Mouse (Mus musculus) midbrain, embryonic 10.5 days (tissue): ENCODE data around the gene Itga3. TPM values are rescaled to one million over a fixed set of nuclear protein-coding genes. Genes with fewer than 3 reads are reported as not detected.

ENCODE experiments used
- DNase-seq: peaks from one replicate; pipeline ENCODE4 v3.0.0-alpha.2; 2017; ENCODE audit warnings: low spot score
- H3K27ac ChIP-seq: fragments of 300-500 bp; sonication (generic); replicated peaks from 2 replicates; pipeline ENCODE4 v1.5.1; 2016; ENCODE audit warnings: mild to moderate bottlenecking
- H3K27me3 ChIP-seq: fragments of 300-500 bp; sonication (generic); 2 replicates; pipeline ENCODE4 v1.6.1; 2016; ENCODE audit warnings: low read depth, mild to moderate bottlenecking; ENCODE audit not compliant: poor library complexity, severe bottlenecking
- H3K36me3 ChIP-seq: fragments of 300-500 bp; sonication (generic); 2 replicates; pipeline ENCODE4 v1.6.1; 2016; ENCODE audit warnings: mild to moderate bottlenecking, moderate library complexity
- H3K4me1 ChIP-seq: fragments of 300-500 bp; sonication (generic); 2 replicates; pipeline ENCODE4 v1.6.1; 2016
- H3K4me3 ChIP-seq: fragments of 300-500 bp; sonication (generic); 2 replicates; pipeline ENCODE4 v1.5.1; 2016; ENCODE audit warnings: mild to moderate bottlenecking, moderate library complexity
- H3K9me3 ChIP-seq: fragments of 300-500 bp; sonication (generic); replicated peaks from 2 replicates; pipeline ENCODE4 v1.6.1; 2016; ENCODE audit warnings: mild to moderate bottlenecking
- WGBS: fragments of 180-500 bp; shearing (Covaris S2); methylation state at CpG from one replicate; pipeline ENCODE4 v1.1.7; 2016; 5-methylcytosine and 5-hydroxymethylcytosine counted together
- polyA plus RNA-seq: library from polyadenylated mRNA; unstranded; fragments of >200 nt; fragmentation: Nextera tagmentation; extraction: Ambion mirVana; gene quantifications from 2 replicates; pipeline ENCODE4 v1.2.1, GENCODE M21; 2016

Itga3 gene
- polyA plus RNA-seq, 1 experiment from 2014 or later, result 5.4 TPM

DNA sequence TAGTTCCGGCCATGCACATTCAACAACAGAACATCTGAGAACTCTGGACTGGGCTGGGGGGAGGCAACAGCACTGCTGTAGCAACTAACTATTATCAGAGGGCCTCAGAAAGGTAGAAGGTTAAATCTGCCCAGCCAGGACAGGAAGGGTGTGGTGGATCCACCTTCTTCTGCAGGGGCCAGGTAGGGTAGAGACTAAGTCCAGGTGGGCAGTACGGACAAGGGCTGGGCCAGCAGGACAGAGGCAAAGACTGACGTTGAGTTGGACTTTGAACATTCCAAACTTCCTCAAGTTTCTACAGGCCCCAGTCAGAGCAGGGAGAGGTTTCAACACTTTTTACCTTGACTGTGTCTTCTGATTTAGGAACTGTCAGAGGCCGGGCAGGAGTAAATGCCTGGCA lies 1.9 kb downstream of the Itga3 start:
- Histone ChIP-seq H3K36me3 (no peaks in the 10 kb centered on the region), H3K4me1 (peaks cover 37% of the 10 kb centered on the region), H3K27me3 (peaks cover 68% of the 10 kb centered on the region), H3K27ac (no peak overlapping the region), H3K9me3 (no peaks in the 10 kb centered on the region), H3K4me3 (0 out of 2 replicates have a peak overlapping the region, but pooled peaks have one; percentile 66)
- 81% methylated on average over 4 of the region's 4 CpGs for WGBS
- no peak for DNase-seq

DNA sequence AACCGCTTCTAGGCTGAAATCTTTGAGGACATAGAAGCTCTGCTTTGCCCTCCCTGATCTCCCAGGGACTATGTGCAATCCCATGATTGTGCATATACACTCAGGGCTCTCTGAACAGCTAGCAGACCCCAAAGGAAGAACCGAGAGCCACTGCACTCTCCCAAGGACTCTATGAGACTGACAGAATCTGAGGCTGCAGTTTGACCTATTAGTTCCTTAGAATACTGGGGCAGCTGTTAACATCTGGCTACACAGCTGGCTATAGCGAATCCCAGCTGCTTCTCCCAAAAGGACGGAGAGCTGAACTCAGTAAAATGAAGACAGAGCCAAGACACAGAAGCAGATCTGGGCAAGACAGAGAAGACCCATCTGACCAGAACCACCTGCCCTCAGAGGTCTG lies 2.8 kb downstream of the Itga3 start:
- H3K9me3 ChIP-seq, result no peaks in the 10 kb centered on the region
- H3K27ac ChIP-seq, result no peak overlapping the region
- H3K36me3 ChIP-seq, result no peaks in the 10 kb centered on the region
- peaks cover 59% of the 10 kb centered on the region for H3K27me3 ChIP-seq
- no peak overlapping the region for H3K4me3 ChIP-seq
- no peak for DNase-seq
- 86% methylated on average over 4 of the region's 4 CpGs for WGBS
- H3K4me1 ChIP-seq, result peaks cover 37% of the 10 kb centered on the region

DNA sequence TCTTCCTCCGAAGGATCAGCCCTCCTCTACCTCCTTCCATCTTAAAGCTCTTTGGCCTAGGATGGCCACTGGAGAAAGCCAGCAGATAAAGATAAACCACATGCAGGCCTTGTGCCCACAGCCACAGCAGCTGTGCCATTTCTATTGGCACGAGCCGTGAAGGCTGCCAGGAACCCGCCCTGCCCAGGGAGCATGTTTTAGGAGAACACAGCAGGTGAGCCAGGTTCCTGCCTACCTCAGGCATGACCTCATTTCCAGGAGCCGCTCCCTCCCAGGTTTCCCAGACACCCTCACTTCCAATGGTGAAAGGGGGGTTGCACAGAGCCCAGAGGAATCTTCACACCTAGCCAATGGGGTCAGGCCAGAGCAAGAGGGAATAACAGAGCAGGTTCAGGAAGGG lies 3.8 kb downstream of the Itga3 start:
- Histone ChIP-seq H3K27me3 (peaks cover 49% of the 10 kb centered on the region), H3K36me3 (no peaks in the 10 kb centered on the region), H3K4me1 (peaks cover 35% of the 10 kb centered on the region), H3K4me3 (no peak overlapping the region), H3K27ac (no peak overlapping the region), H3K9me3 (no peaks in the 10 kb centered on the region)
- no peak for DNase-seq
- WGBS, result 77% methylated on average over 5 of the region's 5 CpGs

DNA sequence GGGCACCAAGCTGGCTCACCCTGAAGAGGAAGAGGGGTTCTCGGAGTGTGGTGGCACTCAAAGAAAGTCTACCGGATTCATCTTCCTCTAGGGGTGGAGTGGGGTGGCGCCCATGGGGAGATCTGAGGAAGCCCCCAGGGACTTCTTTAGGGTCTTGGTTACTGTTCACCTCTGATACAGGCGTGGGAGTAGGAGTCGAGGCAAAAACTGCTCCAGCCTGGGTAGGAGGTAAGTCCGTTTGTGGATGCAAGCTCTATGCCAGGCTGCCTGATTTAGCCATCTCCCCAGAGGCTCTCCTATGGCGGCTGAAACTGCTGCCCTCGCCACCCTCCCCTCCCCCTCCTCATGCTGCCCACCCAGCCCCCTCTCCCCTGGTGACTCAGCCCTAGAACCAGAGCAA lies 4.5 kb downstream of the Itga3 start:
- 72% methylated on average over 8 of the region's 8 CpGs for WGBS
- Histone ChIP-seq H3K36me3 (no peaks in the 10 kb centered on the region), H3K27ac (0 out of 2 replicates have a peak overlapping the region, but pooled peaks have one; percentile 17), H3K27me3 (peaks cover 42% of the 10 kb centered on the region), H3K4me3 (no peak overlapping the region), H3K9me3 (no peaks in the 10 kb centered on the region), H3K4me1 (peaks cover 33% of the 10 kb centered on the region)
- DNase-seq, result no peak

DNA sequence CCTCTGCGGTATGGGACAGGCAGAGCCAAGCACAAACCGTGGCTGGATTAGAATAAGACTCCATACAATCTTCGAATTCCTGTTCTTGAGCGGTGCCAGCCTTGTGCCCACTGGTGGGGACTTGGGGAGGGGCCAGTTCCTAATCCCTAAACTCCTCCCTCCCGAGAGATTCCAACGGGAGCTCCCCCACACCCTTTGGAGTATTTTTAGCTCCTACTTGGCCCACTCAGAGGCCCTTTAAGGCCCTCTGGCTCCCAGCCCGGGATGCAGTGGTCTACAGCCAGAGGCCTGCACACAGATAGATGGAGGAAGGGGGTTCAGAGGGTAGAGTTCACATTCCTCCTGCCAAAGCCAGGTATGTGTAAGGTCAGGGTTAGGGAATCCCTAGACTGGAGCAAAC lies 5.3 kb downstream of the Itga3 start:
- peaks cover 34% of the 10 kb centered on the region for H3K27me3 ChIP-seq
- H3K4me3 ChIP-seq, result no peak overlapping the region
- WGBS, result 62% methylated on average over 7 of the region's 7 CpGs
- DNase-seq, result no peak
- H3K27ac ChIP-seq, result no peak overlapping the region
- no peaks in the 10 kb centered on the region for H3K36me3 ChIP-seq
- H3K9me3 ChIP-seq, result no peaks in the 10 kb centered on the region
- H3K4me1 ChIP-seq, result peaks cover 24% of the 10 kb centered on the region

DNA sequence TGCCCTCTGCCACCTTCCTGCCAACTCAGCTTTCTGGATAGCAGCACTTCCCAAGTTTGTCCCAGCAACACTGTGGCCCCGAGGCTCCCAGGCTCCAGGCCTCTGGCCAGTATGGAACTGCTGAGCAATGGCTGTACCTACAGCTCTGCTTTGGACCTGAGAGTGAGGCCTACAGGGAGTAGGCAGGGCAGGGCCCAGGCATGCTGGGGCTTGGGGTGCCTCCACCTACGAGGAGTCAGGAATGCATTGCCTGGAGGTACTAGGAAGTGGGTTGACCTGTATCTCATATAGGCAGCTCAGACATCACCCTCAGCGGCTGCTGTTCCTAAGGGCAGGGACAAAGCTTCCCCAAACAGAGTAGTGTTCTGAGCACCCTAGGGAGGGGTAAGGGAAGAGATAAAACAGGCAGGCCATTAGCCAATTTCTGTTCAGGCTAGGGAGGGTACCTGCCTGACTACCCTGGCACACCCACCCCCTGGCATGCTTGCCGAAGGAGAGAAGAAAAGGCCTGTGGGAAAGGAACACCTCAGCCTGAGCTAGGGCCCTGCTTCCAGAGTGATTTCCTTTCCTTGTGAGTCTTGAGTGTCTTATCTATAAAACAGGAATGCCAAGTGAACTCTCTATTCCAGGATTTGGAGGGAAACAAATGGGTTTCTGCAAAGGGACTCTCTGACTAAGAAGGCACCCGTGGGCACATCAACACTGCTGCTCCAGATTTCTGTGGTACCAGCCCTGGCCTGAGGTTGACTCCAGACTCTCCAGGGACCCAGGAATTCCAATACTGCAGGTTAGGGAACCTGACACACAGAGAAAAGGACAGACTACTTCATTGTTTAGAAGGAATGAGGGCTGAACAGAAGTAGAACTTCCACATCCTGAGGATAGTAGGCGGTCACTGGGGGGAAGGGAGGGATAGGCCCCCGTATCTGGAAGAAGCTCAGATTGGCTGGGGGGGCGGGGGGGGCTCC lies 6.2 kb downstream of the Itga3 start:
- no peaks in the 10 kb centered on the region; the same call in 1 of the 2 replicates for H3K36me3 ChIP-seq
- H3K9me3 ChIP-seq, result no peaks in the 10 kb centered on the region
- 72% methylated on average over 8 of the region's 8 CpGs for WGBS
- 0 out of 2 replicates have a peak overlapping the region, but pooled peaks have one; percentile 13 for H3K27ac ChIP-seq
- no peak overlapping the region for H3K4me3 ChIP-seq
- peaks cover 16% of the 10 kb centered on the region for H3K4me1 ChIP-seq
- no peak for DNase-seq
- H3K27me3 ChIP-seq, result peaks cover 25% of the 10 kb centered on the region

DNA sequence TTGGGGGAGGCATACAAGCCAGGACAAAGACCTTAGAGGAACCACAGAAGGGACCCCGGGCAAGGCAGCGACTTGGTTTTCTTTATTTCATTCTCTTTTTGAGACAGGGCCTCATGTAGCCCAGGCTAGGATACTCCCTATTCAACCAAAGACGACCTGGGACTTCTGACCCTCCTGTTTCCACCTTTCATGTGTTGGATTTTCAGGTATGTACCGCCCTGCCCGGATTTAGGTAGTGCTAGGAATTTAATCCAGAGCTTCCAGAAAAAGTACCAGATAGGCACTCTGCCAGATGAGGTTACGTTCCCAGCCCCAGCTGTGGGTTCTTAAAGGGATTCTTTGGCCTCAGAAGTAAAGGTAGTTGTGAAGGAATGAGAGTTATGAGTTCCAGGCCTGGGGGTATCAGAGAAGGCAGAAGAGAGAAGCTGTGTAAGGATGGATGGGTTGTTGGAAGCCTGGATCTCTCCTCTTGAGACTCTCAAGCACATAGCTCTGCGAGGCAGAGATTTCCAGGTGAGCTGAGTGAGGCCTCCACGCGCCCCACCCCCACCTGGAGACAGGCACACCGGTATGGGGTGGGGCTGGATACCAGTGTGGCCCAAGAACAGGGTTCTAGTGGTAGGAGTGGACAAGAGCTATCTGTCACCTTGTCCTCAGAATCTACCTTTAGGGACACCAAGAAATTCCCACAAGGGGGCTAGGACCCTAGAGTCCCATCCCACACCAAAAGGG lies 7.2 kb downstream of the Itga3 start:
- Histone ChIP-seq H3K4me1 (0 out of 2 replicates have a peak, but pooled peaks cover 10% of the 10 kb centered on the region), H3K36me3 (no peaks in the 10 kb centered on the region; the same call in 1 of the 2 replicates), H3K9me3 (no peaks in the 10 kb centered on the region), H3K27me3 (peaks cover 15% of the 10 kb centered on the region), H3K4me3 (no peak overlapping the region), H3K27ac (no peak overlapping the region)
- DNase-seq, result no peak
- WGBS, result 88% methylated on average over 10 of the region's 10 CpGs

DNA sequence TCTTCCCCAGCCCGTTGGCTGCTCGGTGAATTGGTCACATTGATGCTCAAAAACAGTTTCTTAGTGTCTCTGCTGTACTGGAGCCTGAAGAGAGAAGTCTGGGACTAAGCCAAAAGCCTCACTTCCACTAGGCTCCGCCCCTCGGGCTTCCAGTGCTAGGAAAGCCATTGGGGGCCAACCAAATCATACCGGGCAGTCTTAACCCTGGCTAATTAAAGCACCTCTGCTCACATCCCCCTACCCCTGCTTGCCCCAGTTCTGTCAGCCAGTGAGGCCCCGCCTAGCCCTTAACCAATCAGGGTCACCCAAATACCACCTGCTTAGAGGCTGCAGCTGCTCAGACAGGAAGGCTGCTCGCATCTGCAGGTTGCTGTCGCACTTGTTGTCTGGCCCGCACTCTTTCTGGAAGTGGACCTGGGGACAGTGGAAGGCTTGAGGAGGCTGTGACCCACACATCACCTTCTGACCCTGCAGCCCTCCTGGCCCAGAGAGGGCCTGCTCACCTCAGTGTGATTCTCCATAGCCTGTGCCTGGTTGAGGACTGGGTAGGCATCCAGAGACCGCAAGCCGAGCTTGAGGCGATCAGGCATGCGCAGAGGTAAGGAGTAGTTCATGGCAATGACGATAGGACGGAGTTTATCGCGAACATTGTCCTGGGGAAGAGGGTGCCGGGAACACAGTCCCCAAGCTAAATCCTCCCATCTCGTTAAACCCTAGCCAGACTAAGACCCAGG lies 19.7 kb downstream of the Itga3 start:
- H3K36me3 ChIP-seq, result peaks cover 4% of the 10 kb centered on the region; the same call in 1 of the 2 replicates
- peak overlapping the region; percentile 10; the same call in 1 of the 2 replicates for H3K27ac ChIP-seq
- H3K27me3 ChIP-seq, result peaks cover 30% of the 10 kb centered on the region
- peaks cover 20% of the 10 kb centered on the region for H3K4me1 ChIP-seq
- 19% methylated on average over 19 of the region's 19 CpGs for WGBS
- H3K9me3 ChIP-seq, result no peaks in the 10 kb centered on the region
- peak overlapping the region; percentile 40 for H3K4me3 ChIP-seq
- DNase-seq, result no peak

DNA sequence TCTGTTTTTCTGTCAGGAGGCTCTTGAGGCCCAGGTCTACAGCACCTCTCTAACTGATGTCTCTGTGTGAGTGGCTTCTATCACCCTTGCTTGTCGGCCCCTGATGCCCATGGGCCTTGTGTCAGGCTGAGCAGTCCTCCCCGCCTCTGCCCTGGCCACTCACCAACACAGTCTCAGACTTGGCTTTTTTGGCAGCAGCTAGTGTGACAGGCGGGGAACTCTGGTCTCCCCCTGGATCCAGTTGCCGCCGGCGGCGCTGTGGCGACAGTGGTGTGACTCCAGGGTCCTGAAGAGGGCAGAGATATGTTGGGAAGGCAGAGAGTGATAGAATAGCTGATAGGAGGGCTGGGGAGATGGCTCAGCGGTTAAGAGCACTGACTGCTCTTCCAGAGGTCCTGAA lies 23.5 kb downstream of the Itga3 start:
- WGBS, result 82% methylated on average over 9 of the region's 9 CpGs

DNA sequence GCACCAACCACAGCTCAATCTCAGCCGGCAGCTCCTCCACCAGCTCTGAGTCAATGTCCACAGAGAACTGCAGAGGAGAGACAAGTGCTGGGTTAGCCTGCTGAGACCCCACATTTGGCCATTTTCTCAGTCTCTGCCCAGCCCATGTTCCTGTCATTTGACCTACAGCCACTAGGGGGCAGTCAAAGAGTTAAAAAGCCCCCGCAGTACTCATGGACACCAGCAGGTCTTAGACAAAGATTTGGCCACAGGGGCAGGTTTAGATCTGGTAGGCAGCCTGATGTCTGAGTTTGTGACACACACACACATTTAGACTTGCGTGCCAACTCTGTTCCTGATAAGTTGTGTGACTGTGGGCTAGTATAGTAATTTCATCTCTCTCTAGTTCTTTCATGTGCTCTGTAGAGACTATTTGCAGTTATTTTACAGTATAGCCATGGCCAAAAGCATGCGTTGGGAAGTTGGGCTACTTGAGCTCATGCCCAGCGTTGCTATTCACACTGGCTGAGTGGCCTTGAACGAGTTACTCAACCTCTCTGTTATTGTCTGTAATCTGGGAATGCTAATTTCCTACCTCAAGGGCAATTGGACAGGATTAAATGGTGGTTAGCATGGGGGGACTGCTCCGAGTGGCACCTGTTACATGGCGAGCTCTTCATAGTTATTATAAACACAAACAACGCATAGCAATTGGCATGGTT lies 29.5 kb downstream of the Itga3 start:
- H3K4me3 ChIP-seq, result no peak overlapping the region

More for the DNA sequence above, 23.5 kb downstream of the Itga3 start:
- Histone ChIP-seq H3K36me3 (peaks cover 4% of the 10 kb centered on the region; the same call in 1 of the 2 replicates), H3K4me3 (no peak overlapping the region), H3K27ac (no peak overlapping the region), H3K4me1 (peaks cover 16% of the 10 kb centered on the region), H3K27me3 (peaks cover 27% of the 10 kb centered on the region), H3K9me3 (no peaks in the 10 kb centered on the region)
- no peak for DNase-seq

DNA sequence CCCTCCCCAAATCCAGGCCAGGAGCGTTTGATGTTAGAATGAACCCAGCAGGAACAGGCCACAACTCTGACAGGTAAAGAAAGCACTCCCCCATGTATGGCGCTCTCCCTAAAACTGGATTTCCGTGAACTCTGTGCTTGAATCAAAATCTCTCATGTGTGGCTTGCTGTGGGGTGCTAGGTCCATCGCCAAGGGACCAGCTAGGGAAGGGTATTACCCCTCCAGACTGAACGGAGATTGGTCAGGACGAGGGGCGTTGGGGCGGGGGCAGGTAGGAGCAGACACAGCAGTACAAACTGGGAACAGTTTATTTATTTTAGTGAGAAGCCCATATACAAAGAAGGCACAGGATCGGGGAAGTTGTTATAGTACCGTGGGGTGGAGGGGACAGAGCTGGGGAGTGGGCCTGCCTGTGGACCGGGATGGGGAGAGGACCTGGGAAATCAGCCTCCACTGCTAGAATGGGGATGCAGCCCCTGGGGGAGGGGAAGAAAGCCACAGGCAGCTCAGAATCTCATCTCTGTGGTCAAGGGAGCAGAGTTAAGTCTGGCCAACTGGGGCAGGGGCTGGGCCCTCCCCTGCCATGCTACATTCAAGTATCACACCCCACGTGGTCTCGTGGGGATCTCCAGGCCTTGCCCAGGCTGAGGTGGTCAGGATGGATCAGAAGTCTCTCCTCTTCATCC lies 32.3 kb downstream of the Itga3 start:
- no peaks in the 10 kb centered on the region for H3K9me3 ChIP-seq
- H3K27ac ChIP-seq, result no peak overlapping the region
- H3K4me1 ChIP-seq, result peaks cover 34% of the 10 kb centered on the region
- H3K4me3 ChIP-seq, result no peak overlapping the region
- no peaks in the 10 kb centered on the region for H3K36me3 ChIP-seq
- 54% methylated on average over 12 of the region's 13 CpGs for WGBS
- peaks cover 22% of the 10 kb centered on the region for H3K27me3 ChIP-seq
- no peak for DNase-seq

More for the DNA sequence above, 29.5 kb downstream of the Itga3 start:
- Histone ChIP-seq H3K36me3 (no peaks in the 10 kb centered on the region), H3K9me3 (no peaks in the 10 kb centered on the region), H3K27ac (no peak overlapping the region), H3K27me3 (peaks cover 10% of the 10 kb centered on the region), H3K4me1 (peaks cover 10% of the 10 kb centered on the region)
- WGBS, result 67% methylated on average over 9 of the region's 9 CpGs
- peak; percentile 73 for DNase-seq
